Mouse (Mus musculus): ENCODE results near the gene Ttc4.

Gene Ttc4

GRCm38 (mm10) chr4:106678442-106679118 is at the start of gene Ttc4:
TSS of gene Ttc4 (minus strand) at chr4:106678944.
- peak; percentile 96 for DNase-seq (ENCODE audit: low spot score)

GRCm38 (mm10) chr4:106720631-106721030 is 41.9 kb upstream of the Ttc4 start:
- no peak for DNase-seq (ENCODE audit: low spot score)

DNA sequence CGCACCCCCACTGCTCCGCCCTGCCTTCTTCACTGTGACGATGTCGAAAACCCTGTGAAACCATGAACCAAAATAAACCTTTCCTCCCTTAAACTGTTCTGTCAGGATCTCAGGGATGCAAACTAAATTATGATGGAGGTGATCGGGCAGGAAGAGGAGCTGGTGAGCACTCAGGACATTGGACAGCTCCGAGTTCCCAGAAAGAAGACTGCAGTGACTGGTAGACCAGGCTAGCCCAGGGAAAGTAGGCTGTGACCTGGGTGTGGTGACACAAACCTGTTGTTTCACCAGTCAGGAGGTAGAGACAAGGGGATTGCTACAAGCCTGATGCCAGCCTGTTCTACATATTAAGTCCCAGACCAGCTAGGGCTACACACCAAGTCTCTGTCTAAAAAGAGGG is 34.9 kb upstream of the Ttc4 start:
- no peak for DNase-seq (ENCODE audit: low spot score)

DNA sequence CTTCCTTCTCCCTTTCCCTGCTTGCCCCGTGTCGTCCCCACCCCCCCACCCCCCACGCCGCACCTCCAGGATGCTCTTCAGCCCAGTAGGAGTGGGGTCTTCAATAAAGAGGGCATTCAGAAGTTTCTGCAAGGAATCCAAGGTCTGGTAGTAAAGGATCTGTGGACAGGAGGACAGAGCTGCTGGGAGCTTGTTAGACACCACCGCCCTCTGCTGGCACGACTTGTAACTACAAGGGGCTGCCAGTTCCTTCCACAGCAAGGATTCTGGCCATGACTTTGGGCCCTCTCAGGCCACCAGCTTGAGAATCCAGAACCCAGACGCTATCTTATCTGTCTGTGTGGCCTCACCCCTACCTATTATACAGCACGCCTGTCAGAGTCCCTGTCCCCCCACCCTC is 29.7 kb upstream of the Ttc4 start:
- peak; percentile 94 for DNase-seq (ENCODE audit: low spot score)

DNA sequence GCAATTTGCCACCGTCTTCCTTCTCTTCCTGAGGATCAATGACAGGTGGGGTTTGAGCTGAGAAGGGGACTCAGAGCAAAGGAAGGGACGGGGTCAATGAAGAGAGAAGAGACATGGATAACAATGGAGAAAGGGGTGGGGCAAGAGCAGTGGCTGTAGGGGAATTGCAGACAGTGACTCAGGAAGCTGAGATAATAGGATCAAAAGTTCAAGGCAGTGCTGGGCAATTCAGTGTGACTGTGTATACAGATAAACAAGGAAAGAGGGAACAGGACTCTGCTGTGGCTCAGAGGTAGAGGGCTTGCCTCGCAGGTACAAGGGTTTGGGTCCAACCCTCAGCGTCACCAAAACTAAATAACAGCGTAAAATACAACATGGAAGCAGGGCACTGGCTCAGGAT is 29.2 kb upstream of the Ttc4 start:
- DNase-seq (ENCODE audit: low spot score) = no peak

GRCm38 (mm10) chr4:106705096-106705665 is 26.4 kb upstream of the Ttc4 start:
- DNase-seq (ENCODE audit: low spot score) = no peak

- DNase-seq (ENCODE audit: low spot score) = no peak
Observed at GRCm38 (mm10) chr4:106704416-106704815, 25.7 kb upstream of the Ttc4 start.

GRCm38 (mm10) chr4:106703956-106704355 is 25.2 kb upstream of the Ttc4 start:
- no peak for DNase-seq (ENCODE audit: low spot score)

DNA sequence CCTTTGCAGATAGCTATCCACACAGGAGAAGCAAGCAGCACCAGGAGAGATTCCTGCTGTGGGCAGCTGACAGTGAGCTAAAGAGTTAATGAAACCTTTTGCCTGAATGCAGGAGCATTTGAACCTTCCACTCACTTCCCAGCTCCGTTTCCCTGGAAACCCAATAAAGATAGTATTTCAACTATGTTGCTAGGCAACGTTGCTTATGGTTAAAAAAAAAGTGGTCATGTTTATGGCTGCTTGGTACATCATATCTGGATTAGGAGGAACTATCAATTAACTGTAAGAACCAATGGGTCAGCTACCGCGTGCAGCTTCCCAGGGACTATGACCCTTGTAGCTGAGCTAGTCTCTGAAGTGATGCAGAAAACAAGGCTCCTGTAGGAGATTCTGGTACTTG is 22.1 kb upstream of the Ttc4 start:
- no peak for DNase-seq (ENCODE audit: low spot score)

DNA sequence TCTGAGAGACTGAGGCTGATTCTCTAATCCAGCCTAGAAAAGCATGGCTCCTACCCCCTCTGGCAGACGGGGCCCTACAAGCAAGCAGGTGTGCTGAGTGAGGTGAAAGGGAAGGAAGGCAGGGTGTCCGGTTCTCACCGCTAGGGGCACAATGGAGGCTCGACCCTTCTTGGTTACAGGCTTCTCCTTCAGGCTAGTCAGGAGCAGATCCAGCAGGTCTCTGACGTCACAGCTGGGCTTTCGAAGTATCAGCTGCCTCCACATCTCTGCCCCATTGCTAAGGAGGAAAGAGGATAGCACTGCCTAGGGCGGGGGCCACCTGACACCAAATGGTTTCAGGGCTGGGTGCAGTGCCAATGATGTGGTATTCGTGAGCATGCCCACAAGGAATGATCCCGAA is 21.2 kb upstream of the Ttc4 start:
- no peak for DNase-seq (ENCODE audit: low spot score)

GRCm38 (mm10) chr4:106693841-106694430 is 15.2 kb upstream of the Ttc4 start:
- no peak for DNase-seq (ENCODE audit: low spot score)

- DNase-seq (ENCODE audit: low spot score) = no peak
Observed at GRCm38 (mm10) chr4:106688636-106689296, 10.0 kb upstream of the Ttc4 start.

DNA sequence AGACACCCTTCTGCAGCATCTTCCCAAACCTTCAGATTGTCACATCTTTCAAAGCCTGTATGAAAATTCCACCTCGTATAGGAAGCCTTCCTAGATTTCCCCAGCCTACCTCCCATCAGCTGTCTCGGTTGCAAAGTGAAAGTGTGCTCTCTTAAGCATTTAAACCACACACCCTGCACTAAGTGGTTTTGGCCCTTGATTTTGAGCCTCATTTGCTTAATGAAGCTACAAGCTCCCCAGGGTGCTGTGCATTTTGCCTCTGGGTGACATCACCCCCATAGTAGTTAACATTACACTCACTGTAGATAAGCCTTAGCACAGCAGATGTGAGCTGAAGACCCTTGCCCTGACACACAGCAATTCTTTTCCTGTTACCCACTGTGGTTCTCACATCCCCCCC is 2.2 kb upstream of the Ttc4 start:
- no peak for DNase-seq (ENCODE audit: low spot score)

- DNase-seq (ENCODE audit: low spot score) = no peak
Observed at GRCm38 (mm10) chr4:106679152-106679551, 408 bp upstream of the Ttc4 start.

DNA sequence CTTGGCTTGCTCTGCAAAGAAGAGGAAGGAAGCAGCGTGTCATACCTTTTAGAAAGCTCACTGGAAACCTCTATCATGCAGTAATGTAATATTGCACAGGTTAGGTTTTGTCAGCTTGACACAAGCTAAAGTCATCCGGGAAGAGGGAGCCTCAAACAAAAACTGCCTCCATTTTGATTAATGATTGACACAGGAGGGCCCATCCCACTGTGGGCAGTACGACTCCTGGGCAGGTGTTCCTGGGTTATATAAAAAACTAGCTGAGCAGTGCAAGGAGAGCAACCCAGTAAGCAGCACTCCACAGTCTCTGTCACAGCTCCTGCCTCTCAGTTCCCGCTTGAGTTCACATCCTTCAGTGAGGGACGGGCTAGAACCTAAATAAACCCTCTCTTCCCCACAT is 2.0 kb downstream of the Ttc4 start:
- no peak for DNase-seq (ENCODE audit: low spot score)

GRCm38 (mm10) chr4:106666546-106666945 is 12.2 kb downstream of the Ttc4 start:
- DNase-seq (ENCODE audit: low spot score) = no peak

DNA sequence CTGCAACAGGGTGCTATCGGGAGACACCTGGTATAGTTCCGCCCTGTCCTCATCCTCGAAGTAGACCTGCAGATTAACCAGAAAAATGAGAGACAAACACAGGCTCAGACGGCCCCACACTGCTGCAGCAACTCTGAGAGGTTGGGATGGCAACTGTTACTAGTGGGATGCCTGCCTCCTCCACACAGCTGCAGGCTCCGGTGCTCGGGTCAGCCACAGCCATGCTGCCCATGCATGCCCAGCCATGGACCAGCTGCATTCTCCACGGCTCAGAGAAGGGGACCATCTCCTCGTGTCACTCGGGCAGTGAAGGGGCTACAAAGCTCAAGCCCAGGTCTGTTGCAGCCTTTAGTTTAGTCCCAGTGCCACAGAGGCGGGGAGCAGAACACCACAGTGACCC is 13.1 kb downstream of the Ttc4 start:
- no peak for DNase-seq (ENCODE audit: low spot score)

GRCm38 (mm10) chr4:106665269-106665668 is 13.5 kb downstream of the Ttc4 start:
- no peak for DNase-seq (ENCODE audit: low spot score)

DNA sequence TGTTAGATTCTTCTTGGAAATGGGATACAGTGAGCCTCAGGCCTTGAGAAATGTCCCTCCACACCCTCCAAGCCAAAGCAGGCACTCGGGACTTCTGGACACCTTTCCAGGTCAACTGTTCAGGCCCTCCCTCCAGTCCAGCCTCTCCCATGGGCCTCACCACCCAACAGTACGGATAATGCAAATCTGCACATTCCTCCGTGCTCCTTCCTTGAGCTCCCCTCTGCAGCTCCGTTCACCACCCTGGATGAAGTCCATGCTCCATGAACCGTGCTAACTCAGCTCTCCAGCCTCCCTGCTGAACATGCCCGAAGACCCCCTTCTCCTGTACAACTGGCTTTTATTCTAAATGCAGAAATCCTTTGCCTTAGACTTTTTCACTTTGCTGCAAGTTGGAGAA is 14.0 kb downstream of the Ttc4 start:
- DNase-seq (ENCODE audit: low spot score) = no peak

DNA sequence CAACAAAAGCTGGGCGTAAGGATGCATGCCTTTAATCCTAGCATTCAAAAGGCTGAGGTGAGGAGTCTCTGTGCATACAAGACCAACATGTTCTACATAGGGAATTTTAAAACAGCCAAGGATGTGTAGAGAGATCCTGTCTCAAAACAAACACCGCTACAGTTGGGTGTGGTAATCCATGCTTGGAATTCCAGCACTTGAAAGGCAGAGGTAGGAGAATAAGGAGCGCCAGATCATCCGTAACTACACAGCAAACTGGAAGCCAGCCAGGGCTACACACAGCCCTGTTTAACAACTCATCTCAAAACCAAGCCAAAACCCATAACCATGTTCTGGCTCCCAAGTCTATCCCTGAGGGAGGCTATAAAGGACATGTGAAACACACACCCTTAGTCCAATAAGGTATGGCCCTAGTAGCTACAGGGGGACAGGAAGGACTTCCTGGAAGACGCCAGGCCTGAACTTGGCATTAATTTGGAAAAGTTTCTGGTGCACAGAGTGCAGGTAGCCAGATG is 14.7 kb downstream of the Ttc4 start:
- no peak for DNase-seq (ENCODE audit: low spot score)

GRCm38 (mm10) chr4:106655681-106656080 is 23.1 kb downstream of the Ttc4 start:
- no peak for DNase-seq (ENCODE audit: low spot score)

- DNase-seq (ENCODE audit: low spot score) = no peak
Observed at GRCm38 (mm10) chr4:106653051-106653450, 25.7 kb downstream of the Ttc4 start.

- no peak for DNase-seq (ENCODE audit: low spot score)
Observed at GRCm38 (mm10) chr4:106652546-106652945, 26.2 kb downstream of the Ttc4 start.

Data from testis, postnatal 10 days (tissue).